Comparison of ENCODE assay signal across 29 mouse cellular contexts in genomic region chr10:55192176-55192575, GRCm38 (mm10).
"Had no signal": no experiment of that assay in that cellular context is flagged by ENCODE, and none has a peak within 500 bp of the region (broad histone marks: within the 10 kb centered on the region; RNA-seq: fewer than 3 reads in every experiment).

No protein-coding gene starts in this region.

- DNase-seq: cerebellum, adult 2 months; cerebellum, adult 8-10 months; cerebellum, adult 9-10 months; cerebellum, adult 9-11 months; cerebellum, postnatal 10 days; cerebellum, postnatal 14 days; cerebellum, postnatal 25 days; cerebellum, postnatal 36 days; embryo, embryonic 11 days; forebrain, postnatal 0 days; gastrocnemius, adult 2 months; gastrocnemius, postnatal 10 days; gastrocnemius, postnatal 14 days; gastrocnemius, postnatal 25 days; gastrocnemius, postnatal 36 days; heart, adult 11 months; heart, adult 18-20 months; heart, adult 2 months had no signal

- H3K4me1 ChIP-seq: embryonic facial prominence, embryonic 10.5 days; embryonic facial prominence, embryonic 12.5 days; embryonic facial prominence, embryonic 13.5 days; embryonic facial prominence, embryonic 15.5 days; forebrain, embryonic 10.5 days; forebrain, embryonic 12.5 days; forebrain, embryonic 13.5 days; forebrain, embryonic 15.5 days had no signal

- H3K9me3 ChIP-seq: embryonic facial prominence, embryonic 10.5 days; embryonic facial prominence, embryonic 12.5 days; embryonic facial prominence, embryonic 13.5 days; embryonic facial prominence, embryonic 15.5 days; forebrain, embryonic 10.5 days; forebrain, embryonic 12.5 days; forebrain, embryonic 13.5 days; forebrain, embryonic 15.5 days had no signal

- H3K27ac ChIP-seq: embryonic facial prominence, embryonic 10.5 days; embryonic facial prominence, embryonic 12.5 days; embryonic facial prominence, embryonic 13.5 days; embryonic facial prominence, embryonic 15.5 days; forebrain, embryonic 10.5 days; forebrain, embryonic 12.5 days; forebrain, embryonic 13.5 days; forebrain, embryonic 15.5 days; gastrocnemius, adult 2 months; heart, adult 2 months had no signal

- ATAC-seq: forebrain, embryonic 13.5 days; forebrain, embryonic 14.5 days; forebrain, embryonic 15.5 days; forebrain, embryonic 16.5 days; forebrain, postnatal 0 days had no signal

- H3K9ac ChIP-seq: embryonic facial prominence, embryonic 12.5 days; embryonic facial prominence, embryonic 13.5 days; embryonic facial prominence, embryonic 15.5 days; forebrain, embryonic 12.5 days; forebrain, embryonic 13.5 days; forebrain, embryonic 15.5 days; forebrain, postnatal 0 days had no signal

- H3K36me3 ChIP-seq: embryonic facial prominence, embryonic 10.5 days; embryonic facial prominence, embryonic 12.5 days; embryonic facial prominence, embryonic 13.5 days; embryonic facial prominence, embryonic 15.5 days; forebrain, embryonic 10.5 days; forebrain, embryonic 12.5 days; forebrain, embryonic 15.5 days had no signal

- H3K4me3 ChIP-seq: embryonic facial prominence, embryonic 10.5 days; embryonic facial prominence, embryonic 12.5 days; embryonic facial prominence, embryonic 13.5 days; embryonic facial prominence, embryonic 15.5 days; erythroblast, embryonic 14.5 days; forebrain, embryonic 10.5 days; forebrain, embryonic 12.5 days; forebrain, embryonic 13.5 days; forebrain, embryonic 15.5 days; gastrocnemius, adult 2 months; heart, adult 2 months had no signal

- H3K27me3 ChIP-seq: embryonic facial prominence, embryonic 12.5 days; embryonic facial prominence, embryonic 13.5 days; embryonic facial prominence, embryonic 15.5 days; forebrain, embryonic 12.5 days; forebrain, embryonic 13.5 days; forebrain, embryonic 15.5 days had no signal

- H3K4me2 ChIP-seq: embryonic facial prominence, embryonic 12.5 days; embryonic facial prominence, embryonic 13.5 days; embryonic facial prominence, embryonic 15.5 days; forebrain, embryonic 12.5 days; forebrain, embryonic 13.5 days; forebrain, embryonic 15.5 days had no signal
